Mouse (Mus musculus) G1E-ER4 (cell line): ENCODE measurements around the gene Ttc41. TPM values are rescaled to one million over a fixed set of nuclear protein-coding genes. Genes with fewer than 3 reads are reported as not detected.

Experiments used
- GATA1 ChIP-seq: IDR thresholded peaks from one replicate; pipeline ENCODE4 v1.8.0; 2012; ENCODE audit warnings: low read length, inconsistent platforms
- polyA plus RNA-seq: library from polyadenylated mRNA; stranded (reverse); fragments of >175 nt; gene quantifications from 2 replicates; pipeline ENCODE4 v1.2.3, GENCODE M21; 2012

Gene Ttc41
- polyA plus RNA-seq = 0.06 TPM in 2 replicates

DNA sequence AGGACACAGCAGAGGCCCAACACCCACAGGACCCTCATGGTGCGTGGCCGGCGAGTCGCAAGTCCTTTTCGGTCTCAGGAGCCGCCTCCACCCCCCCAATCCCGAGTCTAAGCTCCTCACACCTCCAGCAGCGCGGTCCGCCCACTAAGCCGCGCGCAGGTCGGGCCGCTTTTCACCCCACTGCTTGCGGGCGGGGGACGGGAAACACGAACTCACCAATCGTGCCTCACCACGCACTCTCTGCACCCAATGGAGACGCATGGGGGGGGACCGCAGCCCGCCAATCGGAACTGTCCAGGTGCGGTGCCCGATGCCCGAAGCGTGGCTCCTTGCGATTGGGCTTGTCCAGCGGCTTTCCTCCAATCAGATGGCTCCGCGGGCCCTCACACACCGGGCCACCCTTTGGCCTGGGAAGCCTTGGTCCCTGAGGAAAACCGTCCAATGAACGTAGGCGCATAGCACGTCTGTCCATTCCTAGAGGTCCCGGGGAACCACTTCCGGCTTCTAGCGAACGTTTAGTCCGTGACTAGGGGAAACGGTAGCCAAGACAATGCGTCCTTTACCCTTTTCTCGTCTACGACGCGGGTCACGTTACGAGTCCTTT lies at the start of gene Ttc41, which contains the start of gene Hsp90b1:
TSS of gene Ttc41 (plus strand) at position 494 of the 604 bp plus-strand sequence.
TSS of gene Hsp90b1 (minus strand) at position 192 of the 604 bp plus-strand sequence.
- TF ChIP-seq GATA1 = no peak

DNA sequence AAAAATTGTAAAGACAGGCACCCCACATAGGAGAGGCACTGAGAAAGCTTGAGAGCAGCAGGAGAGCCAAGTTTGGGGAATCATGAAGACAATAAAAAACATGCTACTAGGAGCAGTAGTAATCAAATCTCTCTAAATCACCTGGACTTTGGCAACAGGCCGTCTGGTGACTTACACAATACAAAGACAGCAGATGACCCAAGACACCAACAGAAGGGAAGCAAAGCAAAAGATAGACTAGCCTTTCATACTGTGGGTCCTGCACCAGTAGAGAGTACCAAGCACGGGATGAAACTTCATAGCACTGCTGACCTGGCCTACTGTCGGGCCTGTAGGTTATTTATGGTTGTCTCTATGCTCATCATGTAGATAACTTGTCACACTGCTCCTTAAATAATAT lies 5.4 kb upstream of the Ttc41 start:
- TF ChIP-seq GATA1 = no peak

DNA sequence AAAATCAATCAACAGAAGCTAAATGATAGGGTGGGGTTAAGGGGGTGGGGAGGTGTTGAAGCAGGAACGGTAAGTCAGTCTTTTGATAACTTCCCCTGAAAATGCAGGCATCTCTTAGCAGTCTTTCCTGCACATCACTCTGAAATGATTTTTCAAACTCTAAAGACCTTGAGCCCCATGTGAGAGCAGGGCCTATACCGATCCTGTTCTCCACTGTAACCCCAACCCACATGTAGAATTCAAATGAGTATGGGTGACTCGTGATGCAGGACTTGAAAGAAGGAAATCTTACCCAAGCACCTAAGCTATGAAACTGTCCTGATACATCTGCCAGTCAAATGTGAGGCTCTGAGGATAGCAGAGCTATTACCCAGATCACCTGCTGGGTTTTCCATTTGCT lies 4.6 kb upstream of the Ttc41 start:
- no peak for TF ChIP-seq GATA1

DNA sequence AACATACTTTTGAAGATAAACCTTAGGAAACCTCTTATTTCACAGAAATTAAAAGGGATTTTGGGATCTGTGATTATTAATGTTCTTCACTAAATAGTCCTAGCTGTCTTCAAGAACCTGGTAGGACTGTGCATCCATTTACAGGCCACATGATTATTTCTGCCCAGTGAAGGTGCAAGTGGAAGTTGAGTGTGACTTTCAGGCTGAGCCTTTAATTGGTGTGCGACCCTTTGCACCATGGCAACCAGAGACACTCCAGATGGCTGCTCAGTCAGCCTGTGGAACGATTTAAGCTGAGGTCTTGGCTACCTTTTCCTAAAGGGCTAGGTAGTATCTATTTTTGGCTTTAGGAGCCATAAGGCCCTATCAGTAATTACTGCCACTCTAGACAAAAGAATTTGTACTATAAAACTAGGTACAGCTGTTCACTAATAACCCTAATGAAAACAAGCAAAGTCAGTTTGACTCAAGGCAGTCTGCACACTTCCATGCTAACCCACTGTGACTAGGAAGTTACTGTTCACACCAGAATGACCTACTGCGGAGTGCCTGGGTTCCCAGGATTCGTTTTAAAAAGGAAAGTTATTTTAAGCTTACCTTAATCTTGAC lies 3.2 kb upstream of the Ttc41 start:
- no peak for TF ChIP-seq GATA1

DNA sequence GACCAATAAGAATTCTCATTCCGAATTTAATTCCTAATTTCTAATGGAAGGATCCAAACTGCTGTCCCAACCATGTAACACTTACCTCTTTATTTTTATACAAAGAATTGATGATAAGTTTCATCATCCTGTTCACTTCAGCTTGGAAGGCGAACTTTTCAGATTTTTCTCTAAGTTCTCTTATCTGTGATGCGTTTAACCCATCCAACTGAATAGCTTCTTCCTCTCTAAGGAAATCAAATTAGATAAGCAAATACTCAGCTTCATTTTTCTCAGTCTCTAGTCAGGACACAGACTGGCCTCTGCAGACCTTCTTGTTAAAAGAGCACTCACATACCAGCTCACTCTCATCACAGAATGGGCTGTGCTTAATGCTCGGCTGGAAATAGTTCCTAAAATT lies 2.2 kb upstream of the Ttc41 start:
- TF ChIP-seq GATA1 = no peak

DNA sequence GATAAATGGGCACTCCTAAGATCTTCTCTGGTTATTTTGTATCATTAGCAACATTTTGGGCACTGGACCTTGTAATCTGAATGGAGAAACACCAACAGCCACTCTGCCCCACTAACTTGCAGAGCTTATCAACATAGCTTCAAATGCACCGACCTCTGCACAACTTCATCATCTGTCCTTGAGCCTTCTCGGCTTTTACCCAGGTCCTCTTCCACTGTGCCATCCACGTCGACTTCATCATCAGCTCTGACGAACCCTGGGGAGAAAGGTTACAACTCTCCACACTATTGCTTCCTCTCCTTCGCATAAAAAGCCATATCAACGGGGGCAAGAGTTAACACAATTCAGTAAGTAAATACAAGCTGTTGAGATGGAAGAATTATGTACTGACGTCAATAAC lies 1.5 kb upstream of the Ttc41 start:
- no peak for TF ChIP-seq GATA1

DNA sequence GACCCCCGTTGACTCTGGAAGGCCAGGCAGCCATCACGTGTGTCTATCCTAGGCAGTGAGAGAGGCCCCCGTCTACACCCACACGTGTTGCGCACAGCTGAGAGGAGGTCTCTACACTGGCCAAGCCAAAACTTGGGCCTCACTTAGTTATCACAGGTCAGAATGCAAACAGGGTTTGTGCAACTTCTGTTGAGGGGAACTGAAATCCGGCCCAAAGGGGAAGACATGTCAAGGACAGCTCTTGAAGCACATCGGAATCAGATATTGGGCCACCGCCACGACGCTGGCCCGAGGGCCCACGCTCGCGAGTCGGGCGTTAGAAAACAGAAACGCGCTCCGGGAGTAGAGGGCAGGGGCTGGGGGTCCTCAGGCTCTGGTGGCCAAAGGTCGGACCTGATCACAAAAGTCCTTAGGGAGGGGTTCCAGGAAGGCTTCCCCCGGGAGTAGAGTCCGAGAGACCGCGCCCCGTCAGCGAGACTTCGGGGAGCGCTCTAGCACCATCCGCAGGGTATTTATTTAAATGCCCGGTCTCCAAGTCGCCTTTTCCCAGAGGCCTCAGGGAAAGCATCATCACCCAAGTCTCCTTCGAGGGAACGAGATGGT lies 921 bp upstream of the Ttc41 start:
- TF ChIP-seq GATA1 = no peak

DNA sequence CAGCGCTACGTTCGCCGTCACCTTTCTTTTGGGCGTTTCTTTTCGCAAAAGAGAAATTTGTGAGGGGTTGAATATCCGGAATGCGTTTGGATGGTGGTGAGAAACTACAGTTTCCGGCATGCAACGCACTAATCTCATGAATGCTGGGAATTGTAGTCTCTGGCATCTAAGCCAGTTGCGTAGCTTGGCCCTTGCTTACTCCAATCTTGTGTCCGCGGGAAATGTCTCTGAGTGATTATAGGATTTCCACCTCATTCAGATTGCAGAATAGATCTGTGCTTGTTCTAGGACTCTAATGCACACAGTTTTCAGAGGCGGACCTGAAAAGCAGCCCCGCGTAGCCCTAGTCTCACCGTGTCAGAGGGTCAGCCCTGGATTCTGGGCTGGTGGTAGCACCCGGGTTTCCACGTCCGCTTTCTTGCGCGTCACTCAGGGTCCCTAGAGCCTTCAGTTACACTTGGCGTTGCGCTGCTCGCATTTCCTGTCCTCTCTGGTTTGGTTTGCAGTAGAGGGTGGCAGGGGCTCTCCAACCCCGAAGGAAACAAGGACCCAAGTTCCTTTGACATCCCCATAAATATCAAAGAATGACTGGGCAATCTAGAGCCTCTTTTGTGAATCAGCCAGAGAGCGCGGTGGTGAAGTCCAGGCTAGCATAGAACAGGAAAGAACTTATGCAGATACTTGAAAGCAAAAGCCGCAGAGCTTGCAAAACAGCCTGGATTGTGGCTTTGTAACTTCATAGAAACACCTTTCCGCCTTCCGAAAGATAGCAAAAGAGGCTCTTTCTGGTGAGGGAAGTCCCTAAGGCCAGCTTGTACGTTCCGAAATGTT lies 526 bp downstream of the Ttc41 start:
- TF ChIP-seq GATA1 = no peak

DNA sequence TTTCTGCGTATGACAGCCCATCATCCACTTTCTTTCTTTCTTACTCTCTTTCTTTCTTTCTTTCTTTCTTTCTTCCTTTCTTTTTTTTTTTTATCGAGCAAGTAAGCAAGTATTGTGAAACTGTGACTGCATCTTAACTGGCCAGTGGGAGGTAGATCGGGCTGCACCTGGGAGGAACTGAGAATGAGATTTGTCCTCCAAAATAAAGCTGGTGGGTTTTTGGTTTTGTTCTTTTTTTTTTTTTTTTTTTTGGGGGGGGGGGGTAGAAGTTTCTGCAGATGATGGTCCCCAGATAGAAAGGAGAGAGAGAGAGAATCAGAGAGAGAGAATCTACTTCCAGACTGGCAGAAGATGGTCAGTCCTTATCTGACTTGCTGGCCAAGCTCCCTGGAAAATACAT lies 1.5 kb downstream of the Ttc41 start:
- no peak for TF ChIP-seq GATA1

DNA sequence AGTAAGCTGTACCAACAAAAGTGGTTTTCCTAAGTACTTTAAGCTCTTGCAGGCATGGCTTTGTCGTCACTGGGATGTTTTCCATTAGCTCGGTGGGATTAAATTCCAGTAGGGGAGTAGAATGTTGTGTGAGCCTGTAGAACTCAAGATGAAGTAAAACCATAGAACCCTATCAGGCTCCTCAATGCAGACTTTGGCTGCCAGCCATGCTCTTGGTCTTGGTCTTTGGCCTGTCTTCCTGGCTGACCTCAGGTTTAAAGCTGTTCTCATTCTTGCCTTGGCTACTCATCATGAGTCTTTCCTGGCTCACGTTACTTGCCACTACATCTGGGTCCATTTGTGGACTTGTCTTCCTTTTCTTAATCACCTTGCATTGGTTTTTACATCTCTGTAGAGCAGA lies 6.5 kb downstream of the Ttc41 start:
- TF ChIP-seq GATA1 = no peak

DNA sequence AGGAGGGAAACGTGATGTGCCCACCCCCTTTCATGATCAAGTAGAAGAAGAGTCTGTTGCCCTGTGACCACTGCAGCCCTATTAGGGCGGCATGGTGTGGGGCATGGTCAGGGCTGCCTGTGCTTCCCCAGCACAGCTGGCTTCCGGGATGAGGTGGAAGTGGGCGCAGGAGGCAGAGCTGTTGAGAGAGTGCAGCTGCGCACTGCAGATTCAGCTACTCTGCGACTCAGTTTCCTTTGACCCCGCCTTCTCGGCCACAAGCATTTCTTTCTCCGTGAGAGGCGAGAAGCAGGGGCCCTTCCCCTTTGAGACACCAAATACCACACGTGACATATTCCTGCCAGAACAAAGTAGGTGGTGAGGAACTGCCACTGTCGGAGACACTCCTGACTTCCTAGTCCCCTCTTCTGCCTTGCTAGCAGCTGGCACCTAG lies 22.0 kb downstream of the Ttc41 start:
- no peak for TF ChIP-seq GATA1

DNA sequence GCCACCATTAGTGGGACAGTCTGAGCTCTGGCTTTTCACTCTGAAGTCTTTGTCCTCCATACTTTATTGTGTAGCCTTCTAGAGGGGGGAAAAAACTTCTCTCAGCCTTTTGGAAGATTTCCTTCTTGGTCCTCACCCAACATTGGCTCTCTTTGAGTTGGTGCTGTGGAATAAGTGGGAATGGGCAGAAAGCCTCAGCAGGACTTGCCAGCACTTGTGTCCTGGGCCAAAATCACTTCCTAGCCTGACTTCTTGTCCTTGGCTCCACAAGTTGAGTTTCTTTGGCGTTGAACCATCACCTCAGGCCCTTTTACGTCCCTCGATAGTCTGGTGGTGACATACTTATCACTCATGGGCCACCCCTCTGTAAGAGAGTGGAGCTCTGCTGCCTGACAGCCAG lies 22.6 kb downstream of the Ttc41 start:
- no peak for TF ChIP-seq GATA1

DNA sequence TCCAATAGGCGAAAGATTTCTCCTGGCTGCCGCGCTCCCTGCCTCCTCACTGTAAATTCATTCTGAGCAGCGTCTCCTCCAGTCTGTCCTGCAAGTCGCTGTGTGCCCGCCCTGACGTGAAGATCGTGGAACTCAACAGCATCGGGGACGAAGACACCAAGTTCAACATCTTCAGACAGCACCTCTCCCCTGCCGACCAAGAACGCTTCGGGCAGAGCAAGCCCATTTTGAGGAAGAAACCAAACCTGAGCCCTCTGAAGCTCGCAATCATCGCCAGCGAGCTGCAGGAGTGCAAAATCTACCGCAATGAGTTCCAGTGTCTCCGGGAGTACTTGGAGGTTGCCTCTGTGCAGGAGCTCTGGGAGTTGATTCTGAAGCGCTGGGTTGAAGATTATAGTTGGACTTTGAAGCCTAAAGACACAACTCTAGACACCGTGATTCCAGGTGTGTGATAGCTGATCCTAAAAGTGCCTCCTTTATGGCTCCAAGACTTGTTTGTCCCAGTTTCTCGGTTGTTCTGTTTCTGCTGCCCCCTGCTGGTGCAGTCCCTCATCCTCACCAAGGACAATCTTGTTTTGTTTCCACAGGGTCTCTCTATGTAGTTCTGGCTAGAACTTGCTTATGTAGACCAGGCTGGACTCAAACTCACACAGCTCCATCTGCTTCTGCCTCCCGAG lies 25.4 kb downstream of the Ttc41 start:
- TF ChIP-seq GATA1 = no peak

DNA sequence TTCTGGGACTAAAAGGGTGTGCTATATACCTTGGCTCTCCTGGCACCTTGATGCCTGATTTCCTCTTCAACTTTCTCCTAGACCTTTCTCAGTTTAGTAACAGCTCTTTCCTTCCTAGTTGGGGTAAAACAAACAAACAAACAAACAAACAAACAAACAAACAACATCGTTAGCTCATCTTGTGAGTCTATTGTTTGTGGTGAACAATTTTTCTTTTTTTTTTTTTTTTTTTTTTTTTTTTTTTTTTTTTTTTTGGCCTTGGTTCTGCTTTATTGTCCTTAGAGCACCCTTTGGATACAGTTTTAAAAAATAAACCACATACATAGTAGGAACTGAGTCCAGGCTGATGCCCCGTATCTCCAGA lies 25.9 kb downstream of the Ttc41 start:
- no peak for TF ChIP-seq GATA1

DNA sequence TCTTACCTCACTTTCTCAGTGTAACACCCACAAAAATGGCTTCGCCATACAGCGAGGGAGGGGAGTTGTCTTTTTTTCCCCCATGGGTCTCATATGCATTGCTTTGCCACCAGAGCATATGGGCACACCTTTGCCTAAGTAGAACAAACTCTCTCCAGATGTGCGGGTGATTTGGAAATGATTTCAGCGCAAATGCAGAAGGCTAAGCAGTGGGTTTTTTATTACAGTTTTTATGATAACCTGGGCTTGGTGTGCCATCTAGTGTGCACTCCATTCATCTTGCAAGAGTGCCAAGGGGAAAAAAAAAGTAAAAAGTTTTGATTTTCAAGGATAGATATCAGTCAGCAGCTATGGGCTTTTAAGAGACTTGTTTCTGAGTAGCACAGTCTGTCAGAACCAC lies 29.4 kb downstream of the Ttc41 start:
- TF ChIP-seq GATA1 = no peak

DNA sequence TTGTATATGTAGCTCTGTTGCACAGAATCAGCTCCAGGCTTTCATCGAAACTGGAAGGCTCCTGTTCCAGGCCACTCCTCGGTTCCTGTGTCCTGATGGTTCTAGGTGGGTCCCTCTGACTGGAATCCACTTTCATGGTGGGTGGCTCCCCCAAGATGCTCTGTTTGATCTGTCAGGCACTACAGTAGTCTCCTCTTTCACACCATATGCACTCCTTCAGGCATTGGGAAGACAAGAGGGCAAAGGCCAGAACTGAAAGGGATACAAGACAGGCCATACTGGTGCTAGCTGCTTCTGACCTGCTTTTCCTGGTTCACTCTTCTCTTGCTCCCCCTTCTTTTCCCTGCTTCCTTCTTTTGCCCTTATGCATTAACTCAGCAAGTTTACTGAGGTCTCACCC lies 37.3 kb downstream of the Ttc41 start:
- no peak for TF ChIP-seq GATA1
